Comparison of ENCODE assay signal across 24 mouse cellular contexts in the genomic region with DNA sequence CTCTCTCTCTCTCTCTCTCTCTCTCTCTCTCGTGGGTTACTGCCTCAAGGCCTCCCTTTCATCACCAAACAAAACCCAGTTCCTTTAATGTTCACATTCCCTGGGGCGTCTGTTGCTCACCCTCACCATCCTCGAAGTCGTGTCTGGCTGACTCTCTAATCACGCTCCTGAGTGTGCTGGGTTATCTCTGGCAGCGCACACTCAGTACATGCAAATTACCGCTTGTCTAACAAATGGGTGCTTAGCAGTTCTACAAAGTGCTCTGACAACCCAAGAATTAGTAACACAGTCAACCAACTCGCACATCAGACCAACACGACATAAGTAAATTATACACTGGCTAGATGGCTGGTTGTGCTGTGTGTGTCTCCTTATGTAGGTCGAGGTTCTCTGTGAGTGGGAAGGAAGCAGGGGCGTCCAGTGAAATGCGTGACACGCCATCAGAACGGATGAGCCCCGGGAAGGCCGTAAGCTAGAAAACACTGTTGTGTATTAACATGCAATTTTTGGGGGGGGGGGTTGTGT. TPM values are rescaled to one million over a fixed set of nuclear protein-coding genes. Genes with fewer than 3 reads are reported as not detected.
DNase-seq lines count a peak whose midpoint lies in the region; ATAC-seq lines count a peak whose summit lies in the region.
"Had no signal": no experiment of that assay in that cellular context is flagged by ENCODE, and none has a peak within 500 bp of the region (broad histone marks: within the 10 kb centered on the region; RNA-seq: fewer than 3 reads in every experiment).

No protein-coding gene starts in this region.

- DNase-seq in heart, embryonic 10.5 days (ENCODE audit: low spot score), result no peak
- no peak for DNase-seq in heart, adult 18-20 months
- DNase-seq in midbrain, embryonic 10.5 days (ENCODE audit: low spot score), result no peak
- DNase-seq in yolk sac, embryonic 10.5 days (ENCODE audit: low spot score), result no peak
- DNase-seq: adrenal gland, postnatal 36 days; B cell, adult 2 months; cerebellum, adult 11-12 months; cerebellum, postnatal 10 days; gastrocnemius, postnatal 10 days; kidney, adult 11 months; kidney, postnatal 36 days; lung, adult 2 months; lung, postnatal 14 days; right cerebral cortex, postnatal 14 days had no signal

- ATAC-seq in midbrain, embryonic 12.5 days (ENCODE audit: low FRiP score, low read depth), result 0 out of 2 replicates have a peak, but pooled peaks have one; percentile 4
- peak; percentile 46; the same call in 1 of the 2 replicates for ATAC-seq in midbrain, embryonic 13.5 days
- no peak for ATAC-seq in hindbrain, embryonic 12.5 days (ENCODE audit: low FRiP score)

- H3K4me3 ChIP-seq in heart, embryonic 10.5 days, result no peak overlapping the region
- no peak overlapping the region for H3K4me3 ChIP-seq in midbrain, embryonic 12.5 days
- no peak overlapping the region for H3K4me3 ChIP-seq in midbrain, embryonic 10.5 days
- no peak overlapping the region for H3K4me3 ChIP-seq in midbrain, embryonic 13.5 days (replicated peaks)
- H3K4me3 ChIP-seq in hindbrain, embryonic 12.5 days, result no peak overlapping the region
- H3K4me3 ChIP-seq: hindbrain, embryonic 13.5 days; kidney, embryonic 15.5 days; neural tube, embryonic 12.5 days had no signal

- H3K27ac ChIP-seq in heart, embryonic 10.5 days, result peak overlapping the region; percentile 26; the same call in 1 of the 2 replicates
- no peak overlapping the region for H3K27ac ChIP-seq in midbrain, embryonic 12.5 days (replicated peaks)
- no peak overlapping the region for H3K27ac ChIP-seq in midbrain, embryonic 10.5 days (replicated peaks)
- H3K27ac ChIP-seq in midbrain, embryonic 13.5 days, result no peak overlapping the region
- H3K27ac ChIP-seq in hindbrain, embryonic 12.5 days, result no peak overlapping the region
- H3K27ac ChIP-seq: hindbrain, embryonic 13.5 days; kidney, embryonic 15.5 days; neural tube, embryonic 12.5 days; stomach, postnatal 0 days had no signal

- no peaks in the 10 kb centered on the region for H3K9me3 ChIP-seq in heart, embryonic 10.5 days
- no peaks in the 10 kb centered on the region for H3K9me3 ChIP-seq in midbrain, embryonic 12.5 days
- no peaks in the 10 kb centered on the region for H3K9me3 ChIP-seq in midbrain, embryonic 10.5 days (replicated peaks)
- no peaks in the 10 kb centered on the region for H3K9me3 ChIP-seq in midbrain, embryonic 13.5 days
- no peaks in the 10 kb centered on the region for H3K9me3 ChIP-seq in hindbrain, embryonic 12.5 days (replicated peaks)
- H3K9me3 ChIP-seq: G1E; hindbrain, embryonic 13.5 days; kidney, embryonic 15.5 days; neural tube, embryonic 12.5 days had no signal

- no peak overlapping the region for H3K4me2 ChIP-seq in midbrain, embryonic 12.5 days (replicated peaks)
- no peak overlapping the region for H3K4me2 ChIP-seq in midbrain, embryonic 13.5 days (replicated peaks)
- no peak overlapping the region for H3K4me2 ChIP-seq in hindbrain, embryonic 12.5 days (replicated peaks)
- H3K4me2 ChIP-seq: hindbrain, embryonic 13.5 days; kidney, embryonic 15.5 days; neural tube, embryonic 12.5 days had no signal

- H3K9ac ChIP-seq in midbrain, embryonic 12.5 days (replicated peaks), result no peak overlapping the region
- no peak overlapping the region for H3K9ac ChIP-seq in midbrain, embryonic 13.5 days (replicated peaks)
- H3K9ac ChIP-seq in hindbrain, embryonic 12.5 days, result no peak overlapping the region
- H3K9ac ChIP-seq: hindbrain, embryonic 13.5 days; kidney, embryonic 15.5 days; neural tube, embryonic 12.5 days had no signal

- WGBS in heart, embryonic 10.5 days, result 64% methylated on average over 16 of the region's 16 CpGs
- WGBS in midbrain, embryonic 12.5 days, result 74% methylated on average over 16 of the region's 16 CpGs
- WGBS in midbrain, embryonic 10.5 days, result 82% methylated on average over 16 of the region's 16 CpGs
- WGBS in midbrain, embryonic 13.5 days, result 68% methylated on average over 16 of the region's 16 CpGs
- WGBS in hindbrain, embryonic 12.5 days, result 73% methylated on average over 16 of the region's 16 CpGs

- H3K27me3 ChIP-seq in heart, embryonic 10.5 days (ENCODE audit: insufficient read depth, poor library complexity, severe bottlenecking), result peaks cover 16% of the 10 kb centered on the region; the same call in 1 of the 2 replicates
- no peaks in the 10 kb centered on the region for H3K27me3 ChIP-seq in midbrain, embryonic 12.5 days
- H3K27me3 ChIP-seq in midbrain, embryonic 10.5 days (ENCODE audit: low read depth, poor library complexity, severe bottlenecking), result peaks cover 4% of the 10 kb centered on the region
- no peaks in the 10 kb centered on the region for H3K27me3 ChIP-seq in midbrain, embryonic 13.5 days
- H3K27me3 ChIP-seq in hindbrain, embryonic 12.5 days, result no peaks in the 10 kb centered on the region; the same call in none of the 2 replicates
- H3K27me3 ChIP-seq: CH12.LX; hindbrain, embryonic 13.5 days; kidney, embryonic 15.5 days; neural tube, embryonic 12.5 days; Patski had no signal

- no peaks in the 10 kb centered on the region for H3K36me3 ChIP-seq in heart, embryonic 10.5 days
- H3K36me3 ChIP-seq in midbrain, embryonic 12.5 days, result no peaks in the 10 kb centered on the region
- no peaks in the 10 kb centered on the region for H3K36me3 ChIP-seq in midbrain, embryonic 10.5 days
- no peaks in the 10 kb centered on the region for H3K36me3 ChIP-seq in midbrain, embryonic 13.5 days
- no peaks in the 10 kb centered on the region for H3K36me3 ChIP-seq in hindbrain, embryonic 12.5 days
- H3K36me3 ChIP-seq: G1E; hindbrain, embryonic 13.5 days; kidney, embryonic 15.5 days; neural tube, embryonic 12.5 days had no signal

- peaks cover 38% of the 10 kb centered on the region for H3K4me1 ChIP-seq in heart, embryonic 10.5 days
- peaks cover 15% of the 10 kb centered on the region for H3K4me1 ChIP-seq in midbrain, embryonic 12.5 days
- H3K4me1 ChIP-seq in midbrain, embryonic 10.5 days, result peaks cover 52% of the 10 kb centered on the region
- peaks cover 45% of the 10 kb centered on the region for H3K4me1 ChIP-seq in midbrain, embryonic 13.5 days (replicated peaks)
- H3K4me1 ChIP-seq in hindbrain, embryonic 12.5 days, result peaks cover 33% of the 10 kb centered on the region

RNA-seq across cellular contexts. Expression of gene St6galnac3, which starts 11.8 kb away (rescaled TPM):
- polyA plus RNA-seq in heart, embryonic 10.5 days (2016; fragmentation: Nextera tagmentation; extraction: Ambion mirVana), result 26.7 and 38.4 TPM in 2 replicates
- total RNA-seq in heart, adult 18-20 months (2021), result 1 to 10 TPM; 7.8 to 8.1 TPM
- polyA plus RNA-seq in midbrain, embryonic 12.5 days (2016; fragmentation: Nextera tagmentation; extraction: Ambion mirVana), result 28.5 and 32.3 TPM in 2 replicates
- 33.4 and 33.6 TPM in 2 replicates for polyA plus RNA-seq in midbrain, embryonic 10.5 days (2016; fragmentation: Nextera tagmentation; extraction: Ambion mirVana)
- polyA plus RNA-seq in midbrain, embryonic 13.5 days (2015; fragmentation: Nextera tagmentation; extraction: Ambion mirVana), result 24.1 and 26.7 TPM in 2 replicates
- polyA plus RNA-seq in hindbrain, embryonic 12.5 days (2016; fragmentation: Nextera tagmentation; extraction: Ambion mirVana), result 31.7 and 40.8 TPM in 2 replicates
